Mouse (Mus musculus): ENCODE results near the gene Rdh9. TPM values are rescaled to one million over a fixed set of nuclear protein-coding genes. Genes with fewer than 3 reads are reported as not detected.
A peak's percentile ranks its signal among the peaks of the same experiment; 100 is the strongest.

Rdh9 gene
- 0.79 TPM in 1 of 2 replicates, not detected in the other for total RNA-seq (2014; fragmentation: Nextera tagmentation)
- 0.76 TPM in 1 of 2 replicates, not detected in the other for total RNA-seq (2017)

GRCm38 (mm10) chr10:127776011-127776410 lies at the start of gene Rdh9:
Gene Rdh9, plus strand, starts transcription at chr10:127776386.
- no peak for ATAC-seq (replicated peaks; ENCODE audit: low FRiP score, low TSS enrichment, poor library complexity, severe bottlenecking)

GRCm38 (mm10) chr10:127728437-127728836 lies 47.7 kb upstream of the Rdh9 start:
- no peak for ATAC-seq (replicated peaks; ENCODE audit: low FRiP score, low TSS enrichment, poor library complexity, severe bottlenecking)

GRCm38 (mm10) chr10:127730285-127730932 lies 45.8 kb upstream of the Rdh9 start:
- ATAC-seq (replicated peaks; ENCODE audit: low FRiP score, low TSS enrichment, poor library complexity, severe bottlenecking), result peak; percentile 80

GRCm38 (mm10) chr10:127730933-127731310 lies 45.3 kb upstream of the Rdh9 start:
- no peak; the same call in 1 of the 2 replicates for ATAC-seq (replicated peaks; ENCODE audit: low FRiP score, low TSS enrichment, poor library complexity, severe bottlenecking)

GRCm38 (mm10) chr10:127731397-127731796 lies 44.8 kb upstream of the Rdh9 start:
- ATAC-seq (replicated peaks; ENCODE audit: low FRiP score, low TSS enrichment, poor library complexity, severe bottlenecking), result no peak; the same call in 1 of the 2 replicates

GRCm38 (mm10) chr10:127734434-127734833 lies 41.8 kb upstream of the Rdh9 start:
- ATAC-seq (replicated peaks; ENCODE audit: low FRiP score, low TSS enrichment, poor library complexity, severe bottlenecking), result no peak

- ATAC-seq (replicated peaks; ENCODE audit: low FRiP score, low TSS enrichment, poor library complexity, severe bottlenecking), result no peak
Measured at GRCm38 (mm10) chr10:127736266-127736665, 39.9 kb upstream of the Rdh9 start.

GRCm38 (mm10) chr10:127736916-127737315 lies 39.3 kb upstream of the Rdh9 start:
- ATAC-seq (replicated peaks; ENCODE audit: low FRiP score, low TSS enrichment, poor library complexity, severe bottlenecking), result no peak

- ATAC-seq (replicated peaks; ENCODE audit: low FRiP score, low TSS enrichment, poor library complexity, severe bottlenecking), result no peak
Measured at GRCm38 (mm10) chr10:127737552-127737951, 38.6 kb upstream of the Rdh9 start.

- peak; percentile 24; the same call in 1 of the 2 replicates for ATAC-seq (replicated peaks; ENCODE audit: low FRiP score, low TSS enrichment, poor library complexity, severe bottlenecking)
Measured at GRCm38 (mm10) chr10:127738151-127738882, 37.9 kb upstream of the Rdh9 start.

- peak; percentile 62 for ATAC-seq (replicated peaks; ENCODE audit: low FRiP score, low TSS enrichment, poor library complexity, severe bottlenecking)
Measured at GRCm38 (mm10) chr10:127739083-127739660, 37.0 kb upstream of the Rdh9 start, which contains the start of gene Zbtb39. Gene Zbtb39, plus strand, starts transcription at chr10:127739538.

GRCm38 (mm10) chr10:127739661-127740161 lies 36.5 kb upstream of the Rdh9 start:
- peak; percentile 27; the same call in 1 of the 2 replicates for ATAC-seq (replicated peaks; ENCODE audit: low FRiP score, low TSS enrichment, poor library complexity, severe bottlenecking)

- ATAC-seq (replicated peaks; ENCODE audit: low FRiP score, low TSS enrichment, poor library complexity, severe bottlenecking), result peak; percentile 50
Measured at GRCm38 (mm10) chr10:127744661-127745060, 31.5 kb upstream of the Rdh9 start.

- no peak for ATAC-seq (replicated peaks; ENCODE audit: low FRiP score, low TSS enrichment, poor library complexity, severe bottlenecking)
Measured at GRCm38 (mm10) chr10:127745886-127746285, 30.3 kb upstream of the Rdh9 start.

- no peak for ATAC-seq (replicated peaks; ENCODE audit: low FRiP score, low TSS enrichment, poor library complexity, severe bottlenecking)
Measured at GRCm38 (mm10) chr10:127747254-127747653, 28.9 kb upstream of the Rdh9 start.

GRCm38 (mm10) chr10:127748847-127749612 lies 27.2 kb upstream of the Rdh9 start:
- ATAC-seq (replicated peaks; ENCODE audit: low FRiP score, low TSS enrichment, poor library complexity, severe bottlenecking), result no peak

GRCm38 (mm10) chr10:127750136-127750777 lies 25.9 kb upstream of the Rdh9 start:
- ATAC-seq (replicated peaks; ENCODE audit: low FRiP score, low TSS enrichment, poor library complexity, severe bottlenecking), result no peak

- ATAC-seq (replicated peaks; ENCODE audit: low FRiP score, low TSS enrichment, poor library complexity, severe bottlenecking), result no peak
Measured at GRCm38 (mm10) chr10:127751548-127751947, 24.6 kb upstream of the Rdh9 start, which contains the start of gene Gpr182. Gene Gpr182, minus strand, starts transcription at chr10:127751732.
